Mouse (Mus musculus): ENCODE measurements at regions not wholly inside any gene's neighbourhood (a gene's known extent, or its start where the extent isn't known, plus 50 kb on each side); places are given as distances from the start of the nearest gene placed in this dataset.

DNA sequence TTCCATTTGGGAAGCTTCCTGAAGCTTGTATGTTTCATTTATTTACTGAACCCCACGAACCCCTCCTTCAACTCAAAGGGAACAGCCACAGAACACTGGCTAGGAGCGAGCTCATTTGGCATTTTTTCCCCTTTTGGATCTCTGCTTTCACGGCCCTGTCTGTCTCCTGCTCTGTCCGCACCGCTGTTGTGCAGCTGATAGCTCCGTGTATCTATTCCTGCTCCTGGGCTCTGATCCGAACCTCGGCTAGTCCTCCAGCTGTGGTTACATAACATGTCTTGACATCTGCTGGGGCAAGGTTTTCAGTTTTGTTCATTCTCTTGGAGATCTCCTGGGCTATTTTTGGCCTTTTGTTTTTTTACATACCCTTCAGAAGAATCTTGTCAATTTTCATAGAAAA, 525.1 kb upstream of the Fam19a5 start:
- Histone ChIP-seq H3K4me1 (ENCODE audit: control insufficient read depth, insufficient read depth, low read length) (no peaks in the 10 kb centered on the region), H3K4me2 (replicated peaks; ENCODE audit: low read depth, low read length, severe bottlenecking) (no peak overlapping the region), H3K27ac (replicated peaks; ENCODE audit: low read depth, low read length) (no peak overlapping the region), H3K9ac (ENCODE audit: low read depth, low read length, severe bottlenecking) (no peak overlapping the region), H3K9me3 (ENCODE audit: control insufficient read depth, low read length) (no peaks in the 10 kb centered on the region), H3K36me3 (ENCODE audit: control insufficient read depth, insufficient read depth, low read length) (no peaks in the 10 kb centered on the region), H3K27me3 (ENCODE audit: control insufficient read depth, insufficient read depth, low read length) (no peaks in the 10 kb centered on the region), H3K4me3 (replicated peaks; ENCODE audit: low read length) (no peak overlapping the region)
- ATAC-seq (ENCODE audit: low FRiP score, low read depth) (no peak), DNase-seq (ENCODE audit: low spot score) (no peak)
- TF ChIP-seq POLR2A (IDR thresholded peaks at IDR 0.05; ENCODE audit: borderline replicate concordance, extremely low read depth, insufficient read depth, insufficient read length), result no peak
- WGBS, result 54% methylated on average over 8 of the region's 8 CpGs

DNA sequence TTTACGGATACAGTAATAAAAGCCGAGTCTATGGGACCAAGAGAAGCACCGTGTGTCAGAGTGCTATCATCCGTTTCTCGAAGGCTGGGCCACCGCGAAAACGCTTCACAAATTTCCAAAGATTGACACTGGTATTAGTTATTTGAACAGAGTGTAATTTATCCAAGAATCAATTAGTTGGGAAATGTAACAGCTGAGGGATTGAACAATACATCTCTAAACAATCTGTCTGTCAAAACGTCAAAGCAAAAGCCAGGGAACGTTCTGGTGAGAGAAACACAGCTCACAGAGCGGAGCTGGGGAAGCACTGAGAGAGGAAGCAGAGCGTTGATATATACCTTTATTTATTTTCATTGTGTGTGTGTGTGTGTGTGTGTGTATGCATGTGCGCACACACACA, 498.1 kb upstream of the Fam19a5 start:
- Histone ChIP-seq H3K4me3 (replicated peaks; ENCODE audit: low read length) (no peak overlapping the region), H3K4me2 (replicated peaks; ENCODE audit: low read depth, low read length, severe bottlenecking) (no peak overlapping the region), H3K27me3 (ENCODE audit: control insufficient read depth, insufficient read depth, low read length) (no peaks in the 10 kb centered on the region), H3K9me3 (ENCODE audit: control insufficient read depth, low read length) (no peaks in the 10 kb centered on the region), H3K4me1 (ENCODE audit: control insufficient read depth, insufficient read depth, low read length) (no peaks in the 10 kb centered on the region), H3K9ac (ENCODE audit: low read depth, low read length, severe bottlenecking) (no peak overlapping the region), H3K36me3 (ENCODE audit: control insufficient read depth, insufficient read depth, low read length) (no peaks in the 10 kb centered on the region), H3K27ac (replicated peaks; ENCODE audit: low read depth, low read length) (no peak overlapping the region)
- WGBS, result 92% methylated on average over 13 of the region's 13 CpGs
- no peak for ATAC-seq (ENCODE audit: low FRiP score, low read depth)
- no peak for DNase-seq (ENCODE audit: low spot score)
- TF ChIP-seq POLR2A (IDR thresholded peaks at IDR 0.05; ENCODE audit: borderline replicate concordance, extremely low read depth, insufficient read depth, insufficient read length), result no peak

DNA sequence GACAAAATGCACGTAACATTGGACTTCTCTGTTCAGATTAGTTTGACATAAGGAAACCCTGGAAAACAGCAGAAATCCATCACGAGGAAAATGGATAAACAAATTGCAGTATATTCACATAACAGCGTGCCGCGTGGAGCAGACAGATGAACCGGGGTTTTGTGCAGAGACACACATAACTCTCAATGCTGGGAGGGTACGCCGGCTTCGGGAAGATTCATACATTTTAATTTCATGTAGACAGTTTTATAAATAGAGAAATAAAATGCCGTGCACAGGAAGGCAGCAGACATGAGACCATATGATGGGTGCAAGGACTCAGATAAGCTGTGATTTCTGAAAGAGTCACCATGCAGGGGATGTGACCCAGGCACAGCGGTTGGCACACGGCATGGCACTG, 489.9 kb upstream of the Fam19a5 start:
- Histone ChIP-seq H3K9me3 (ENCODE audit: control insufficient read depth, low read length) (no peaks in the 10 kb centered on the region), H3K4me3 (replicated peaks; ENCODE audit: low read length) (no peak overlapping the region), H3K4me1 (ENCODE audit: control insufficient read depth, insufficient read depth, low read length) (no peaks in the 10 kb centered on the region), H3K27ac (replicated peaks; ENCODE audit: low read depth, low read length) (no peak overlapping the region), H3K36me3 (ENCODE audit: control insufficient read depth, insufficient read depth, low read length) (no peaks in the 10 kb centered on the region), H3K27me3 (ENCODE audit: control insufficient read depth, insufficient read depth, low read length) (no peaks in the 10 kb centered on the region), H3K9ac (ENCODE audit: low read depth, low read length, severe bottlenecking) (no peak overlapping the region), H3K4me2 (replicated peaks; ENCODE audit: low read depth, low read length, severe bottlenecking) (no peak overlapping the region)
- no peak for DNase-seq (ENCODE audit: low spot score)
- WGBS, result 93% methylated on average over 12 of the region's 12 CpGs
- no peak for TF ChIP-seq POLR2A (IDR thresholded peaks at IDR 0.05; ENCODE audit: borderline replicate concordance, extremely low read depth, insufficient read depth, insufficient read length)
- no peak for ATAC-seq (ENCODE audit: low FRiP score, low read depth)

DNA sequence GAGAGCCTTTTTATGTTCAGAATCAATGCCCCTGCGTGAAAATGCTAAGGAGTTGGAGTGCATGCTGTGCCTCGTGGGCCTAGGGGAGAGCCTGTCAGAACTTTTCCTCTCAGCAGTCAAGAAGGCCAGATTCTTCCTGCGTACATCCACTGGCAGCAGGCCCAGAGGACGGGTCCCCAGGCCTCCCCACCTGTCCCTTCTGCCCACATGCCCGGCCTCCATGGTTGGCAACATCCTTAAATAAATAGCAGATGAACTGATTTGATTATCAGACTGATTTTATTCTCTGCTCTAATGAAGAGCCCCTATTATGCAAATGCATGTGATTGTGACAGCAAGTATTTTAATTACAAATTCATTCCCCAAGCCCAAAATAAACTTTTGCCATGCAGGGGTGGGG, 479.2 kb upstream of the Fam19a5 start:
- H3K27ac ChIP-seq (replicated peaks; ENCODE audit: low read depth, low read length), result no peak overlapping the region
- H3K4me3 ChIP-seq (replicated peaks; ENCODE audit: low read length), result no peak overlapping the region
- H3K27me3 ChIP-seq (ENCODE audit: control insufficient read depth, insufficient read depth, low read length), result no peaks in the 10 kb centered on the region
- ATAC-seq (ENCODE audit: low FRiP score, low read depth) (no peak), DNase-seq (ENCODE audit: low spot score) (no peak)
- no peaks in the 10 kb centered on the region for H3K36me3 ChIP-seq (ENCODE audit: control insufficient read depth, insufficient read depth, low read length)
- peaks cover 3% of the 10 kb centered on the region; the same call in 1 of the 2 replicates for H3K4me1 ChIP-seq (ENCODE audit: control insufficient read depth, insufficient read depth, low read length)
- no peak overlapping the region for H3K9ac ChIP-seq (ENCODE audit: low read depth, low read length, severe bottlenecking)
- H3K9me3 ChIP-seq (ENCODE audit: control insufficient read depth, low read length), result no peaks in the 10 kb centered on the region
- no peak for TF ChIP-seq POLR2A (IDR thresholded peaks at IDR 0.05; ENCODE audit: borderline replicate concordance, extremely low read depth, insufficient read depth, insufficient read length)
- WGBS, result 68% methylated on average over 5 of the region's 5 CpGs
- no peak overlapping the region for H3K4me2 ChIP-seq (replicated peaks; ENCODE audit: low read depth, low read length, severe bottlenecking)

DNA sequence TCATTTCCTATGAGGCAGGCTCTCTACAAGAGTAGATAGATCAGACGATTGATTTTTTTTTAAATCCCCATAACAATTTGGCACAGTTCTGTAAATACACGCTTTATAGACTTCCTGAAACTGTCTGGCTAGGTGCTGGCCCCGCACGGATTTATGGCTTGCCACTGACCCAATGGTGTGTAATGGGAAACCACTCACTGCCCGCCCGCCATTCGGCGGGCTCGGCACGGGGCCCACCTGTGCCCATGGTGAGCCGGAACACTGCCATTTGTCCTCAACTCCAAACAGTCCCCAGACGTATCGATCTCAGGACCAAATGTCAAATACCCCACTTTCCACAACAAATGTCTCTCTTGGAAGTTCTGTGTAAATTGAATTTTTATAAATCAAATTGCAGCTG, 475.8 kb upstream of the Fam19a5 start:
- Histone ChIP-seq H3K9me3 (ENCODE audit: control insufficient read depth, low read length) (no peaks in the 10 kb centered on the region), H3K4me3 (replicated peaks; ENCODE audit: low read length) (no peak overlapping the region), H3K27me3 (ENCODE audit: control insufficient read depth, insufficient read depth, low read length) (no peaks in the 10 kb centered on the region), H3K4me2 (replicated peaks; ENCODE audit: low read depth, low read length, severe bottlenecking) (no peak overlapping the region), H3K36me3 (ENCODE audit: control insufficient read depth, insufficient read depth, low read length) (no peaks in the 10 kb centered on the region), H3K9ac (ENCODE audit: low read depth, low read length, severe bottlenecking) (no peak overlapping the region), H3K27ac (replicated peaks; ENCODE audit: low read depth, low read length) (no peak overlapping the region), H3K4me1 (ENCODE audit: control insufficient read depth, insufficient read depth, low read length) (peaks cover 3% of the 10 kb centered on the region; the same call in 1 of the 2 replicates)
- DNase-seq (ENCODE audit: low spot score), result no peak
- no peak for ATAC-seq (ENCODE audit: low FRiP score, low read depth)
- WGBS, result 56% methylated on average over 13 of the region's 13 CpGs
- TF ChIP-seq POLR2A (IDR thresholded peaks at IDR 0.05; ENCODE audit: borderline replicate concordance, extremely low read depth, insufficient read depth, insufficient read length), result no peak

DNA sequence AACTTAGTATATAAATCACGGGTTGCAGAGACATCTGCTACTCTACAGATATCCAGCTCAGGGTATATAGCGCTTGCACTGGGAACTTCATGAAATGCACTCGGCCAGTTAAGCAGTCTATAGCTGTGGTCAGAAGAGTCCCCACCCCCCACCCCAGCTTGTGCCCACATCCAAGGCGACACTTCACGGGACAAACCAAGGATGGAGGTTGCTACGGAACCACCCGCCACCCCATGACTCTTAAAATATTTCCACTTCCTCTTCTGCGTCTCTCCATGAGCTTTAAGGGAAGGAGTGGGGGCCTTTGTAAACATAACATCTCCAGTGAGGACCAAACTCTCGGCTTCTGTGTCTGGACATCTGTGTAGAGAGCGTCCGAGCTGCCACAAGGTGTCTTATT, 469.5 kb upstream of the Fam19a5 start:
- Histone ChIP-seq H3K27ac (replicated peaks; ENCODE audit: low read depth, low read length) (no peak overlapping the region), H3K4me1 (ENCODE audit: control insufficient read depth, insufficient read depth, low read length) (no peaks in the 10 kb centered on the region), H3K9ac (ENCODE audit: low read depth, low read length, severe bottlenecking) (no peak overlapping the region), H3K27me3 (ENCODE audit: control insufficient read depth, insufficient read depth, low read length) (no peaks in the 10 kb centered on the region), H3K4me3 (replicated peaks; ENCODE audit: low read length) (no peak overlapping the region), H3K36me3 (ENCODE audit: control insufficient read depth, insufficient read depth, low read length) (no peaks in the 10 kb centered on the region), H3K4me2 (replicated peaks; ENCODE audit: low read depth, low read length, severe bottlenecking) (no peak overlapping the region), H3K9me3 (ENCODE audit: control insufficient read depth, low read length) (no peaks in the 10 kb centered on the region)
- TF ChIP-seq POLR2A (IDR thresholded peaks at IDR 0.05; ENCODE audit: borderline replicate concordance, extremely low read depth, insufficient read depth, insufficient read length), result no peak
- ATAC-seq (ENCODE audit: low FRiP score, low read depth) (no peak), DNase-seq (ENCODE audit: low spot score) (no peak)
- WGBS, result 85% methylated on average over 11 of the region's 11 CpGs
